Mouse (Mus musculus): Measurements from ENCODE around the gene Eif4e3.

The Eif4e3 gene

DNA sequence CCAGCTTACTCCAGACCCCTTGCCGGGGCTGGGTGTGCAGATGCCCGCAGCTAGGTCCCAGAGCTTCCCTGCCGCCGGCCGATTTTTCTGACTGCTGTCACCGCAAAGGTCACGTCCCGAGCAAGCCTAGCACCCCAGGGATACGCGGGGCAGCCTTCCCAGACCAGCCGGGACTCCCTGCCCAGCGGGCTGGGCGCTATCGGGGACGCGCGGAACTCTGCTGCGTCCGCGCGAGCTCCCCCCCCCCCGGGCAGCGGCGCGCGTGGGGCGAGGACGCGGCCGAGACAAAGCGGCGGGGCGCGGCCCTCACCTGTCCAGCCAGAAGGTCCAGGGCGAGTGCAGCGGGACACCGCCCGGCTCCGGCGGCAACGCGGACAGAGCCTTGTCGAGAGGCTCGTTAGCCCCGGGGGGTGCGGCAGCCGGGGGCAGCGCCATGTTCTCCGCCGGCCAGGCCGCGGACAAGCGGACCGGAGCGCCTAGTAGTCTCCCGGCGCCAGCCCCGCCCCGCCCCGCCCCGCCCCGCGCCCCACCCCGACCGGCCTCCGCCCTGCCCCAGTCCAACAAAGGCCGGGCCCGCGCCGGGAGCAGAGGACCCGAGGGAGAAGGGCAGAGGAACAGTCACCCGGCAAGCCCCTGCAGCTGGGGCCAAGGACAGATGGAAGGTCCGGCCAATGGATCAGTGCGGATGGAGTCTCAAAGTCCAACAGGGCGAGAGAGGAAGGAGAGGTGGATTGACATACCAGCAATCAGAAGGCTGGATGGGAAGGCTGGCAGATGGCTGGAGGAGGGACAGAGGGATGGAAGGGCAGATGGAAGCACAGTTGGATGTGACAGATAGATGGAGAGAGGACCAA, at the start of gene Eif4e3, which contains the start of gene Gm20696:
Gene Eif4e3, minus strand, starts transcription at position 454 of the 854 bp plus-strand sequence.
Gene Gm20696, minus strand, starts transcription at position 480 of the 854 bp plus-strand sequence.
- peak in 1 of 2 experiments; percentile 24 for DNase-seq (ENCODE audit: low spot score in 2 of 2)

- DNase-seq (ENCODE audit: low spot score in 2 of 2), result no peak
These were observed 49.3 kb upstream of the Eif4e3 start for GRCm38 (mm10) chr6:99715913-99716312.

- DNase-seq (ENCODE audit: low spot score in 2 of 2), result no peak
These were observed 48.6 kb upstream of the Eif4e3 start for GRCm38 (mm10) chr6:99715191-99715590.

DNA sequence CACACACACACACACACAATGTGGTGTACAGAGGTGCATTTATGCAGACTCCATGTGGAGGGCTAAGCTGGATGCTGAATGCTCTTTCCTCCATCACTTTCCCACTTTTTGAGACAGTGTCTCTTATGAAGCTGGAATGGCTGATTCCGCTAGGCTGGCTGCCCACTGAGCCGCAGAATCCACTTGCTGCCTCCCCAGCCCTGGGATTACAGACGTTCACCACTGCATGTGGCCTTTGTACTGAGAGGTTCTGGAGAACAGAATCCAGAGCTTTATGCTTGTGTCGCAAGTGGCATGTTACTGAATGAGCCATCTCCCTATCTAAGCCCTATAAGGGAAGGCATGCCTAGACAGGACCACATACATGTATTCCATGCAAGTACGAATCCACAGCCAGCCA, 46.7 kb upstream of the Eif4e3 start:
- DNase-seq (ENCODE audit: low spot score in 2 of 2), result no peak

DNA sequence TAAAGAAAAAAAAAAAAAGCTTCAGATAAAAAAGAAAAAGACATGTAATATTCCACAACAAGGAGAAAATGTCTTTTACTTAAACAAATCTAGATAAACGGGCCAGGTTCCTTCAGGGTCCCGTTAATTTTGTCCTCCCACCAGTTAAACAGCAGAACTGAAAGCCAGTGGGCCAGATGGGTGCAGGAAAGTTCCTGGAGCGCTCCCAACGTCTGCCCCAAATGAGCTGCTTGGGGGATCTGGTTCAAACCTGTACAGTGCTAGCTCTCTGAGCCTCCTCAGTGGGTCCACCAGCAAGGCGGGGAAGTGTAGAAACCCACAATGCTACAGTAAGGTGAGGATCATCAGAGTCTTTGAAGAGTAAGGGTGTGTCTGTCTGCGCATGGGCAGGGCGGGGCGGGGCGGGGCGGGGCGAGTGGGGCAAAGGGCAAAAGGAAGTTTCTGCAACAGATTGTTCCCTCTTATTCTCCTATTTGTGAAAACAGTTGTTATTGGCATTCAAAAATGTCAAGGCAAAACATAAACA, 45.1 kb upstream of the Eif4e3 start:
- no peak for DNase-seq (ENCODE audit: low spot score in 2 of 2)

DNA sequence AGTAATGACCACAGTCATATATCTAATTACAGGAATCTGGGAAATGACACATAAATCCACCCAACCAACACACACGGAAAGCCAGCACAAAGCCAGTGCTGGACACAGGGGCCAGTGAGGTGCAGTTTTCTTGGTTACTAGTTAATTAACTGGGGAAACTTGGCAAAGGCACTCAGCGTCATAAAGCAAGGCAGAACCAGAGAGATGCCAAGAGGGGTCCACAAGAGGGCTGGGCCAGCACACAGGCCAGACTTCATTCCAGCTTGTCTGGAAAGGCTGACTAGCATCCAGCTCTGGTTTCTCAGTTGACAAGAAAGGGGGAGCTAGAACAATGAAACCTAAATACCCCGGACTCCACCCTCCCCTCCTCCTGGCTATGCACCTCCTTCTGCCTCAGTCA, 33.9 kb upstream of the Eif4e3 start:
- no peak for DNase-seq (ENCODE audit: low spot score in 2 of 2)

DNA sequence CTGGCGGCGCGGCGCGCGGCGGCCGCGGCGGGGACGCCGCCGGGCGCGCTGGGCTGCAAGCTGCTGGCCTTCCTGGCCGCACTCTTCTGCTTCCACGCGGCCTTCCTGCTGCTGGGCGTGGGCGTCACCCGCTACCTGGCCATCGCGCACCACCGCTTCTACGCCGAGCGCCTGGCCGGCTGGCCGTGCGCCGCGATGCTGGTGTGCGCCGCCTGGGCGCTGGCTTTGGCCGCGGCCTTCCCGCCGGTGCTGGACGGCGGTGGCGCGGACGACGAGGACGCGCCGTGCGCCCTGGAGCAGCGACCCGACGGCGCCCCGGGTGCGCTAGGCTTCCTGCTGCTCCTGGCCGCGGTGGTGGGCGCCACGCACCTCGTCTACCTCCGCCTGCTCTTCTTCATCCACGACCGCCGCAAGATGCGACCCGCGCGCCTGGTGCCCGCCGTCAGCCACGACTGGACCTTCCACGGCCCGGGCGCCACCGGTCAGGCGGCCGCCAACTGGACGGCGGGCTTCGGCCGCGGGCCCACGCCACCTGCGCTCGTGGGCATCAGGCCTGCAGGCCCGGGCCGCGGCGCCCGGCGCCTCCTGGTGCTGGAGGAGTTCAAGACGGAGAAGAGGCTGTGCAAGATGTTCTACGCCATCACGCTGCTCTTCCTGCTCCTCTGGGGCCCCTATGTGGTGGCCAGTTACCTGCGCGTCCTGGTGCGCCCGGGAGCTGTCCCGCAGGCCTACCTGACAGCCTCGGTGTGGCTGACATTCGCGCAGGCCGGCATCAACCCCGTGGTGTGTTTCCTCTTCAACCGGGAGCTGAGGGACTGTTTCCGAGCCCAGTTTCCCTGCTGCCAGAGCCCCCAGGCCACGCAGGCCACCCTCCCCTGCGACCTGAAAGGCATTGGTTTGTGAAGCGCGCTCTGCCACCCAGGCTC, 26.6 kb upstream of the Eif4e3 start:
- peak in 1 of 2 experiments; percentile 19 for DNase-seq (ENCODE audit: low spot score in 2 of 2)

GRCm38 (mm10) chr6:99692206-99692915, 25.8 kb upstream of the Eif4e3 start, which contains the start of gene Gpr27:
TSS of gene Gpr27 (plus strand) at chr6:99692679.
- peak in 1 of 2 experiments; percentile 19 for DNase-seq (ENCODE audit: low spot score in 2 of 2)

DNA sequence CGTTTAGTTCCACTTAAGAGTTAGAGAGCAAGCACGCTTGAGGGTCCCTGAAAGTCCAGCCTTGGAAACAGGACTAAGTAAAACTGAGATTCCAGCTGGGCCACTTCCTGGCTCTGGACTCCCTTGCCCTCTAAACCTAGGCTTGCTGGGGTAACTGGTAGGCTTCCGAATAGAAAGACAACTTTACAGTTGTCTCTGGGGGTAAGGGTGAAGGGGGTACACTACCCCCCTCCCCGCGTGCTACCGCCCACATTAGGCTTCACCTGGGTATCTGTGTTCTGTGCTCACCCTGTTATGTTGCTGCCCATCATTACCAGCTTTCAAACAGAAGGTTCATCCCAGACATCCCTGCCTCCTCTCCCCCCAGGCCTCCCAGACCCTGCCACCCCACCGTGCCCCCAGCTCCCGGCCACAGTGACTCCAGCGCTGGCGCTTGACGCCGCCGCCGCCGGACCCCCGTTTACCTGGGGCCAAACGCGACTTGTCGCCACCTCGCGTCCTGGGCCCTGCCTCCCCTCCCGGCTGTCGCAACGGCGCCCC, 25.2 kb upstream of the Eif4e3 start:
- DNase-seq (ENCODE audit: low spot score in 2 of 2), result no peak

DNA sequence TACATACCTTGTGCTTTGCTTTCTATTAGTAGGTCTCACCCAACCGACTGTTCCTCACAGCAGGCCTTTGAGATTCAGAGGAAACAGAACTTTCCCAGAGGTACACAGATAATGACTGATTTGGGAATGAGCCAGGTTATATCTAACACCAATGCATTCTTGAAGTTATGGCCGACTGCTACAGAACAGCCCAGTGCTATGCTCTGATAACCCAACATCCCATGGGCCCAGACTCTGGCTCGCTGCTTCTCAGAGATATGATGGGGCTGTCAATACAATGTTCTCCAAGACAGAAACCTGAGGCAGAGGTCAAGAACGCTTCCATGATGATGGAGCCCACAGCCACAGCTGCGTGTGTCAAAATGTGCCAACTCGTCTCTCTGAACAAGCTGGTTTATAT, 21.9 kb upstream of the Eif4e3 start:
- no peak for DNase-seq (ENCODE audit: low spot score in 2 of 2)

GRCm38 (mm10) chr6:99684899-99685298, 18.3 kb upstream of the Eif4e3 start:
- DNase-seq (ENCODE audit: low spot score in 2 of 2), result no peak

DNA sequence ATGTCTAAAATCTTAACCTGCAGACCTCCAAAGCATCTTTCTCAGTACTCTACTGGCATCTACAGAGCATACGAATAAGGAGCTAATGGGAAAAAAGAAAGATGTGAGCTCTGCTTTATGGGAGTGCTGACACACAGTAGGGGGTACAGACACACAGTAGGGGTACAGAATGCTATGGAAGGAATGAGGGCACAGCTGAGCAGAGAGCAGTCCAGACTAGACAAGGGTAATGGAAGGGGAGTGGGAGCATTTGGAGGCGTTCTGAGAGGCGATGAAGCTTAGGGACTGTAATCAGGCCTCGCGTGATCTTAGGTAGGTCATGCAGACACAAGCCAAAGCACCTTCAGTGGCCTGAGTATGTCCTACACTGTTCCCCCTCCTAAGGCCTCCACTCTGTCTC, 17.4 kb upstream of the Eif4e3 start:
- DNase-seq (ENCODE audit: low spot score in 2 of 2), result no peak

GRCm38 (mm10) chr6:99678108-99678507, 11.5 kb upstream of the Eif4e3 start:
- no peak for DNase-seq (ENCODE audit: low spot score in 2 of 2)

DNA sequence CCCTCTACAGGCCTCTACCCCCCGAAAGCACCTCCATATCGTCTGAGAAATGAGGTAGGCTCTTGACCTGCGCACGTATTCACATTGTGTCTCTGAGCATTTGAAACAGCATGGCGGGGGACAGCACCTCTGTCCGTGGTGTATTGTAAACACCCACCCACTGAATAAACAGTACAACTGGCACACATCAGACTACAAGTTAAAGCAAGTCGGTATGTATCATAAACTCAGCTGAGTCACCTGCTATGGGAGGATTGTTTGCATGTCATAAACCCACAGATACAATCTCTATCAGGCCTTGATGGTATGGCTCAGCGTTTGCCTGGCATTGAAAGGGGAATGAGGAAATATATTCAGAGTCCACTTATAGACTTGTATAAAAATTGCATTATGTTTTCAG, 10.8 kb upstream of the Eif4e3 start:
- DNase-seq (ENCODE audit: low spot score in 2 of 2), result no peak

GRCm38 (mm10) chr6:99674482-99674881, 7.9 kb upstream of the Eif4e3 start:
- DNase-seq (ENCODE audit: low spot score in 2 of 2), result no peak

DNA sequence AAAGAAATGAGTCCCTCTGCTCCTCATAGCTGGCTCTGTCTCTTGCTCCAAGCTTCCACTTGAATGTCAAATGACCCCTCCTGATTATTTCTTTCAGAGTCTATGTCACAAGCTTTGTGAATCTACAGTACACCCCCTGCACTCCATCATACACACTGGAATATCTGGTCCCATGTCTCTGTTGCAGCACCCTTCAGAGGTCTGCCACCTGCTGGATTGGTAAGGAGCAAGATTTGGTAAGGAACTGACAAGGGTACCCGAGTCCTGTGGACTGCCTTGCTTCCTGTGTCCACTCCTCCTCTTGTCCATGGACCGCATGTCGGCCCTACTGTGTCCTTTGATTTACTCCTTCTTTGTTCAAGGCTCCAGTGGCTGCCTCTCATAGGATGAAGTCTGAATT, 5.2 kb upstream of the Eif4e3 start:
- DNase-seq (ENCODE audit: low spot score in 2 of 2), result no peak

DNA sequence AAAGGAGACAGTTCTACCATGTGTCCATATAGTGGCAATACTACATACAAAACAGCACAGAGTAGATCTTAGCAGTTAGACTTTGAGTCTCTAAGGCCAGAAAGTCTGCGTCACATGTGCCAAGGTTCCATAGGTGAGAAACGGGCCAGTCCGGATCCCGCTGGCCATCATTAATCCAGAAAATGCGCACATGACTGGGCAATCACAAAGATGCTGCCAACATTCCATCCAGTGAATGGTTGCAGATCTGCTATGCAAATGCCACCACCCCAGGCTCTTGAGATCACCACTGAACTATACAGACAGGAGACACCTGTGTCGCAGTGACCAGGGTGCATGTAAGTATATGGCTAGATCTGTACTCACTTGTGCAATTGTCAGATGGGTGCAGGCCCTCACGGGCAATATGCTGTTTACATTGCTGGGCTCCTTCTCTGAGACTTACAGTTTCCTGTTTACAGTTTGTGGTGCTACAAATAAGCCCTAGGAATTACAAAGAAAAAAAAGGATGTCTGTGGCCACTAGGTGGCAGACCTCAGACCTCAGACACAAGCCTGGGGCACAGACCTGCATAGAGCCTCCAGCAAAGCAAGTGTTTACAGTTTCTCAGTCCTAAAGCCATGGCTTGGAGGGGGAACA, 4.0 kb upstream of the Eif4e3 start:
- peak in 1 of 2 experiments; percentile 75 for DNase-seq (ENCODE audit: low spot score in 2 of 2)

DNA sequence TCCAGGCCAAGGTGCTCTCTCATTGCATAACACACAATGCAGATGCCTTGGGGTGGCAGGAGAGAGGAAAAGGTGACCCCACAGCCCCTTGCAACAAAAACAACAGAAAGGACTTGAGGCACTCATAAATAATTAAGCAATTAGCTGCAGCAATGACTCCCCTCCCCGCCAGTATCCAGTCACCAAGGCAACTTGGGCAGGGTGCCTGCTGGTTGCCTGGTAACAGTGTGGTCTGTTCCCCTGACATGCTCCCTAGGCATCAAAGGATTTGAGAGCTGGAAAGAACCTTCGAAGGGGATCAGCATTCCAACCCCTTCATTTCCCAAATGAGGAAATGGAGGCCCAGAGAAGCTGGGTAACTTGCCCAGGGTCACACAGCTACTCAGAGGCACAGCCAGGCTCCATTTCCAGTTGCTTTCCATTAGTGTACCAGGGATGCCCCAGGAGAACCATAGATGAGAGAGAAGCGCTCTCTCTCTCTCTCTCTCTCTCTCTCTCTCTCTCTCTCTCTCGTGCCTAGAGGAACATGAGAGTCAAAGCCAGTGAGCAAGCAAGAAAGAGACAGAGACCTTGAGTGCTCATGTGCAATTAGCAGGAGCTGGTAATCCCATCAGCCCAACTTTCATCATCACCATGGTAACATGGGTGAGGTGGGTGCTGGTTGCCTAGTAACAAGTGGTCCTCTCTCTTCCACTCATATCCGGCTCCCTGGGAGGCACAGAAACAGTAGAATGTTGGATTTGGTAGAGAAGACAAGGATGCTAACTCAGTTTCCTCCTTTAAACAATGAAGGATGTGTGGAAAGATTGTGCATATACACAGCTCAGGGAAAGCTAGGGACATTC, 3.1 kb upstream of the Eif4e3 start:
- peak; percentile 80 for DNase-seq (ENCODE audit: low spot score in 2 of 2)

- DNase-seq (ENCODE audit: low spot score in 2 of 2), result no peak
These were observed 719 bp upstream of the Eif4e3 start for GRCm38 (mm10) chr6:99667290-99667689.
